Mouse (Mus musculus): ENCODE results near the gene Gm12355. TPM values are rescaled to one million over a fixed set of nuclear protein-coding genes. Genes with fewer than 3 reads are reported as not detected.

The Gm12355 gene
- polyA plus RNA-seq (2017; shearing (Covaris generic)) = 1.9 TPM

DNA sequence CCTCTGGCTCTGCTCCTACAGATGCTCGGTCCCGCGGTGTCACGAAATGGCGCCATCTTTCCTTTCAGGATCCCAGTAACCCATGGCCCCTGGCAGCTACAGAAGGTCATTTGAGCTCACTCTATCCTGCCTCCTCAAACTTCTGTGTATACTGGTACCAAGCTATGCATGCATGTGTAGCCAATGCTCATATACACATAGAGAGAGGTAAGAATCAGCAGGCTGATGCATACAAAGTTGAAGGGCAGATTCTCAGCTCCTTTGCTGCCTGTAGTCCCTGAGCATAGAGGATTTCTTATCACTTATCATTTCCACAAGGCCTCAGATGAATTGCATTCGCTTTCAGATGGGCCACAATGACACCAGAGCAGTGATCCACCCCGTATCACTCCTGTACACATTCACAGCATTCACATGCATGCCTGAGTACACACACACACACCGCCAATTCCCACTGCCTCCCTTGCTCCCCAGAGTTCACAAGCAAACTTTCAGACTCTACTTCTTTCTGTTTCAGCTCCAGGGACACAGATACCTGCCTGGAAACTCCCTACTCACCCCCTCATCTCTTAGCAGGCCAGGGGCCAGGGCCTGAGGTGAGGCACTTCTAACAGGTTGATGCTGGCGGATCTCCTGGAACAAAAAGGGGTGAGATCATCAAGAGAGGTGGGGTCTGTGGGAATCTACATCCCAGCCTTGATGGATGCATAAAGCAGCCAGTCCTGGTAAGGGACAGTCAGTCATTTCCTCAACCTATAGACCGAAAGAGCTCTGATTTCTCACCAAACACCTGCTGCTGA, at the start of gene Gm12355, which contains the start of gene Gsdma3:
TSS of gene Gm12355 (minus strand) at position 51 of the 800 bp plus-strand sequence.
TSS of gene Gsdma3 (plus strand) at position 750 of the 800 bp plus-strand sequence.

DNA sequence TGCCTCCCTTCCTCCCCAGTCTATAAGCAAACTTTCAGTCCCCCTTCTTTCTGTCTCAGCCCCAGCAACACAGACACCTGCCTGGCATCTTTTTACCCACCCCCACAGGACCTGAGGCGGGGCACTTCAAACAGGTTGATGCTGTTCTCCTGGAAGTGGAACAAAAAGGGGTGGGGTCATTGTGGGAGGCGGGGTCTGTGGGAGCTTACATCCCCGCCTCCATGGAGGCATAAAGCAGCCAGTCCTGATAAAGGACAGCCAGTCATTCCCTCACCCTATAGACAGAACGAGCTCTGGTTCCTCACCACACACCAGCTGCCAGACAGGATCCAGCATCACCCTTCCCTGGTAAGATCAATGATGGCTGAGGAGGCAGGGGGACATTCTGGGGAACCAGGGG, 38.6 kb upstream of the Gm12355 start, which contains the start of gene Gsdma:
TSS of gene Gsdma (plus strand) at position 261 of the 400 bp plus-strand sequence.

DNA sequence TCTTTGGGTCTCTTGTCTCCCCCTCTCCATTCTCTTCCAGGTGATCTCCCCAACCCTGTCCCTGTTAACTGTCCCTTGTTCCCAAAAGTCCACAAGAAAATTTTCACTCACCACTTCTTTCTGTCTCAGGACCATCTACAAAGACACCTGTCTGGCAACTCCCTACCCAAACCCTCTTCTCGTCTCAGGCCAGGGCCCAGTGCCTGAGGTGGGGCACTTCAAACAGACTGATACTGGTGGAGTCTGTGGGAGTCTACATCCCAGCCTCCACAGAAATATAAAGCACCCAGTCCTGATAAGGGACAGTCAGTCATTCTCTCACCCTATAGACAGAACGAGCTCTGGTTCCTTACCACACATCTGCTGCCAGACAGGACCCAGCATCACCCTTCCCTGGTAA, 21.0 kb upstream of the Gm12355 start, which contains the start of gene Gsdma2:
TSS of gene Gsdma2 (plus strand) at position 301 of the 400 bp plus-strand sequence.

DNA sequence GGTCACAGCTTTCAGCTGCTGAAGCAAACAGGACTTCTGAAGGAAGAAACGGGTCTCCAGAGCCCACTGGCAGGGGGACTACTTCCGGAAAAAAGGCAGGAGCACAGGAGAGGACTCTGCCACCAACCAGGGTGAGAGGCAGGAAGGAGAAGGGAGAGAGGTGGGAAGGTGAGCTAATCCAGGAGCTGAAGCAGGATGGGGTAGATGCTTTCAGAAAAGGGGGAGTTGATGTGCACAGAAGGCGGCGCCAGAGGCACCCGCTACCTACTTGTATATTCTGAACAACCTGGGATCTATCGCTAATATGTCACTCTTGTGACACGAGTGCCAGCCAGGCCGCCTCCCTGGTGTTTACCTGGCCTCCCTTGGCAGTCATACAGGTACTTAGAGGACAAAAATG, 27.5 kb downstream of the Gm12355 start, which contains the start of gene Lrrc3c:
TSS of gene Lrrc3c (plus strand) at position 301 of the 400 bp plus-strand sequence.

DNA sequence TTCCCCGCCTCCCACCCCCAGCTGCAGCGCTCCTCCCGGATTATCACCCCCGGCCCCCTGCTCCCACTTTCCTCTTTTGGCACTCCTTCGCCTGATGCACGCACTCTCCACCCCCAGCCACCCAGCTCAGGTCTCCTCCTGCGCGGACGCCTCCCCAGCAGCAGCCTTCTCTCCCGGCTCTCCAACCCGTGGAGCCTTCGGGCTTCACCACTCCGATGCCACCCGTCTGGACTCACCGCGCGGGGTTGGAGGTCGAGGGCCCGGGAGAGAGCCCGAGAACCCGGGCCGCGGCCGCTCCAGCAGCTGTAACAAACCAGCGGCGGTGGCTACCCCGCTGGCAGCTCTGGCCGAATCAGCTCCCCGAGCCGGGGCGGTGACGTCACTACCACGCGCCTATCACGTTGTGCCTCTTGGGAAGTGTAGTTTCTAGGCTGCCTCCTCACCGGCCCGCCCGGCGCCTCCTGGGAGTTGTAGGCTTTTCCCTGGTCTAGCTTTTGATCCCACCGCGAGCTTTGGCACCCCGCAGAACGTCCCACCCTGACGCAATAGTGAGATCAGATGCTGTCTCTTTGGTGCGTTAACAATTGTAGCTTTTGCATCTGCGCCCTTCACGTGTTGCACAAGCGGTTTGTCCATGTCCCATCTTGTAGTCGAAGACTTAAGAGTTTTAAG, 38.4 kb downstream of the Gm12355 start, which contains the start of gene Ormdl3:
TSS of gene Ormdl3 (minus strand) at position 477 of the 672 bp plus-strand sequence.

Other genes with a start within 250 kb of the Gm12355 start
- gene Tcap, start 241.8 kb downstream of the Gm12355 start, polyA plus RNA-seq (2017; shearing (Covaris generic)) = not detected
- gene Pnmt, start 239.2 kb downstream of the Gm12355 start, polyA plus RNA-seq (2017; shearing (Covaris generic)) = not detected
- gene Pgap3, start 225.2 kb downstream of the Gm12355 start, polyA plus RNA-seq (2017; shearing (Covaris generic)) = 10.3 TPM
- 0.07 TPM for gene Erbb2, start 213.2 kb downstream of the Gm12355 start, polyA plus RNA-seq (2017; shearing (Covaris generic))
- 128 TPM for gene Mien1, start 186.7 kb downstream of the Gm12355 start, polyA plus RNA-seq (2017; shearing (Covaris generic))
- 93.1 TPM for gene Grb7, start 179.3 kb downstream of the Gm12355 start, polyA plus RNA-seq (2017; shearing (Covaris generic))
- 123 TPM for gene Ikzf3, start 79.6 kb downstream of the Gm12355 start, polyA plus RNA-seq (2017; shearing (Covaris generic))
- gene Zpbp2, start 74.6 kb downstream of the Gm12355 start, polyA plus RNA-seq (2017; shearing (Covaris generic)) = 3.6 TPM
- 53.4 TPM for gene Ormdl3, start 38.3 kb downstream of the Gm12355 start, polyA plus RNA-seq (2017; shearing (Covaris generic))
- gene Lrrc3c, start 27.4 kb downstream of the Gm12355 start, polyA plus RNA-seq (2017; shearing (Covaris generic)) = not detected
- gene Gsdma3, start 699 bp upstream of the Gm12355 start, polyA plus RNA-seq (2017; shearing (Covaris generic)) = not detected
- not detected for gene Gsdma2, start 21.1 kb upstream of the Gm12355 start, polyA plus RNA-seq (2017; shearing (Covaris generic))
- gene Gsdma, start 38.7 kb upstream of the Gm12355 start, polyA plus RNA-seq (2017; shearing (Covaris generic)) = not detected
- gene Psmd3, start 56.9 kb upstream of the Gm12355 start, polyA plus RNA-seq (2017; shearing (Covaris generic)) = 94.6 TPM
- gene Csf3, start 75.6 kb upstream of the Gm12355 start, polyA plus RNA-seq (2017; shearing (Covaris generic)) = not detected
- gene Med24, start 103.8 kb upstream of the Gm12355 start, polyA plus RNA-seq (2017; shearing (Covaris generic)) = 41.9 TPM
- 5.7 TPM for gene Thra, start 115.0 kb upstream of the Gm12355 start, polyA plus RNA-seq (2017; shearing (Covaris generic))
- gene Nr1d1, start 149.7 kb upstream of the Gm12355 start, polyA plus RNA-seq (2017; shearing (Covaris generic)) = 9.3 TPM
- gene Msl1, start 169.9 kb upstream of the Gm12355 start, polyA plus RNA-seq (2017; shearing (Covaris generic)) = 21.3 TPM
- 84.8 TPM for gene Casc3, start 179.2 kb upstream of the Gm12355 start, polyA plus RNA-seq (2017; shearing (Covaris generic))
- 0.26 TPM for gene Rapgefl1, start 211.1 kb upstream of the Gm12355 start, polyA plus RNA-seq (2017; shearing (Covaris generic))
- gene Wipf2, start 238.0 kb upstream of the Gm12355 start, polyA plus RNA-seq (2017; shearing (Covaris generic)) = 5.6 TPM